Mouse (Mus musculus): Measurements from ENCODE around the gene Il17rb. TPM values are rescaled to one million over a fixed set of nuclear protein-coding genes. Genes with fewer than 3 reads are reported as not detected.

Il17rb gene
- total RNA-seq, 2 experiments from 2014 or later, result 0.75 to 0.79 TPM

DNA sequence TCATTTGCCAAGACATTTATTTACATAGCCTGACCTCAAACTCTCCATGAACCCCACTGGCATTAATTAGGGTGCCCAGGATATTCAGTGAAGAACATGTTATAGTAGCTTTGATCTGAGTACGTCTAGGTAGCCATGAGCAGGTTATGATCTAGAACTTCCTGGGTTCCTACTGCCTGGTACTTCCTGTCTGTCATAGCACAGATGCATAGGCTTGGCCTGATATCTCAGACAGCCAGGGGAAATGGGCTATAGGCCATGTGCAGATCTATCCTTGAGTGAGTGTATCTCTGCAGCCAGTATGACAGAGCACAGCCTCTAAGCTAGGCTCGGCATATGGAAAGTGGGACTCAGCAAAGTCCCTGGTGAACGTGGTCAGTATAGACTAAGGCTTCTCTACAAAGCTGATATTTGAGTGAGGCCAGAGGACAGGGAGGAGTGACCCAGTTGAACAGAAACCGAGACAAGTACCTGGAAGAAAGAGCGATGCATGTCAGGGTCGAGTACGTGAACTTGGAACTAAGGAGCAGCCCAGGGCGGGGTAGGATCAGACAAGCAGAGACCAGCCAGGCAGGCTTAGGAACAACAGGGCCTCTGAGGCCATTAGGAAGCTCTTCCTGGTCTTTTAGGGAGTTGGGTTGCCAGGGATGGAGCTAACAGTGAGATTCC is 9.2 kb upstream of the Il17rb start:
- no peak for DNase-seq (ENCODE audit: low spot score in 2 of 2)

DNA sequence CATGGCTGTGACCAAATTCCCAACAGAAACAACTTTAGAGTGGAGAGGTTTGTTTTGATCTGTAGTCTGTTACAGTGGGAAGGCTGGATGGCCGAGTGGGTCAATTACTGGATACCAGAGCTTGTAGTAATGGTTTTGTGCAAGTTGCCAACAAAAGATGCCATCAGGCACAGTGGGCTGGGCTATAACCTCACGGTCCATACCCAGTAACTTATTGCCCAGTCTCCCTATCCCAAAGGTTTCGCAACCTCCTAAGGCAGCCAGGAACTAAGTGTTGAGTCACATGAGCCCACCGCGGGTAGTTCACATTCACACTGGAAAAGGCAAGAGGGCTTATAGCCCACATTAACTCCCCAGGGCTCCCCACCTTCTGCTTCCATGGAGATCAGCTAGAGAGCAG is 8.0 kb upstream of the Il17rb start:
- DNase-seq (ENCODE audit: low spot score in 2 of 2), result no peak

DNA sequence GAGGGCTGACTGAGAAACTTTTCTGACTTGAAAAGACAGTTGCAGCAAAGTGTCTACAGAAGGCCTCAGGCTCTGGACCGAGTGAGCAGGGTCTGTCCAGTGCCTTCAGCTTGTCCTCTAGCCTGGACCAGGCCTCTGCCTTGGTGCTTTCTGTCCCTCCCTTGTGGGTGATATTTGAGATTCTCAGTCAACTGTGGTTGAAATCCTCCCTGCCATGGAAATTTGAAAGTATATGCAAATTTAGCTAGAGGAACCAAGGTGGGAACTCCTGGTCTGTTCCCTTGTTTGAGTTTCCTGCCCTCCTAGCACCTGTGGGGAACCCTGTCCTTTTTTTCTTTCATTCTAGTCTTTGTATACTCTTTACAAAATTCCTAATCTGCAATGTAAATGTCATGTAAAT is 6.3 kb upstream of the Il17rb start:
- DNase-seq (ENCODE audit: low spot score in 2 of 2), result no peak

DNA sequence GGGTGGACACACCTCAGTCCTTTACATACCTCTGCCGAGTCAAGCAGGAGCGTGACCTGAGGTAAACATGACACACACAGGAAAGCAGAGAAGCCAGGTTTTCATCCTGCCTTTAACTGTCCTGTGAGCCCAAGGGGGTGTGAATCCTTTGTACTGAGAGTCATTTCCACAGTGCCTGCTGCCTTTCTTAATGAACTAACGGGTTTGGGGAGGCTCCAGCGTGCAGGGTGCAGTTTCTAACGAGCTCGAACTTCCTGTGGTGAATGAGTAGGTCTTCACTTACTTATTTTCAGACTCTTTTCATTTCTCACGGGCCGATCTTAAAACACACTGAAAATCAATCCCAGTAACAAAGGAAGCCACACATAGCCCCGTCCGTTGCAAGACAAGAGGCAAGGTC is 5.8 kb upstream of the Il17rb start:
- no peak for DNase-seq (ENCODE audit: low spot score in 2 of 2)

DNA sequence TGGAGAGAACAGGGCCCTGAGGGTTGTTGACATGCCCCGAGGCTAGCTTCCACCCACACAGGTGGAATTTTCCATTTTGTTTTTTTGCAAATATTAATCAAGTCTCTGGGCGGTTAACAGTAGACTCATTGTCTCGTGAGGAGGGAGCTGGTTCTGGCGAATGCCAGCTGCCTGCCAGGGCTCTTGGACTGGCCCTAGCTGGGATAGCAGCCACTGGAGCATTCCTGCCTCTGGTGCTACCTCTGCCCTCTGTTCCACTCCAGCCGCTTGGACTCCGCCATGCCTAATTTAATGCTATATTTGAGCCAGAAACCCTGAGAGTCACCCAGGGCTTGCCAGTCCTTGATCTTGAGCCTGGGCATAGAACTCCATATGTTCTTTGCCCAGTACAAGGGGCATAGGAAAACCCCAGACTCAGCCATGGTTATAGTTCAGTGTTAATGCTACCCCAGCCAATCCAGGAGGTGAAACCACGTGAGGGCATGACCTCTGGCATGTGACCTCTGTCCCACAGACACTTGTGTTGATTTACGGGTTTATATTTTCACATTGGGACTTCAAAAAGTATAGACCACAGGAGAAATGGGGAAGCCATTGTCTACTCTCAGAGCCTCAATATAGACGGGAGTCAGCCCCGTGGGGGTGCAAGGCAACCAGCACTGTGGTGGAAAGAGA is 3.3 kb upstream of the Il17rb start:
- DNase-seq (ENCODE audit: low spot score in 2 of 2), result no peak

DNA sequence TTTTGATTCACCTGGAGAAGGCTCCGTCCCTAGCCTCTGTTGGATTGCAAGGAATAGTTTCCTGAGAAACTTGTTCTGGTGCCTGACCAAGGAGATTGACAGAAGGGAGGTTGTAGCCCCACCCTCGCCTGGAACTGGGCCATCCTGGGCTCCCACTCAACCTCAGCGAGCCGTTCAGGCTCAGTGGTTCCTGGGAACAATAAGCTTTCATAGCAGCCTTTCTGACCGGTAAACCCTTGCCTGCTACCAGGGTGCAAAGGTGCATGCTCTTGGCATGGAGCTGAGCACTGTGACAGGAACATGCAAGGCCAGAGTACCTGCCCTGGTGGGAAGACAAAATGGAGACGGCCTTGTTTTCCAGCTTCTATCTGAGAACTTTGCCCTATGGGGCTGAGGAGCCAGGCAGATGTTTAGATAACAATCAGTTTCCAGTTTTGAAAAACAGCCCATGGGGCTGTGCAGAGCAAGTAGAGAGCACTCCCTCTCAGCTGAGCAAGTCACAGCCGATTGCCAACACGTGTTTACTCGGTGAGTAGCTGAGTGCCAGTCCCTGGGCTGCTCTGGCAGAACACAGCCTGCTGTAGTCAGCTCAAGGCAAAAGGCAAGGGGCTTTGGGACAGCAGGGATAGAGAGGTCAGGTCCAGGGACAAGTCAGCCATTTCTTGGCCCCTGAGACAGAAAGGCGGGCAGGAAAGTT is 1.3 kb upstream of the Il17rb start:
- peak; percentile 31 for DNase-seq (ENCODE audit: low spot score in 2 of 2)

DNA sequence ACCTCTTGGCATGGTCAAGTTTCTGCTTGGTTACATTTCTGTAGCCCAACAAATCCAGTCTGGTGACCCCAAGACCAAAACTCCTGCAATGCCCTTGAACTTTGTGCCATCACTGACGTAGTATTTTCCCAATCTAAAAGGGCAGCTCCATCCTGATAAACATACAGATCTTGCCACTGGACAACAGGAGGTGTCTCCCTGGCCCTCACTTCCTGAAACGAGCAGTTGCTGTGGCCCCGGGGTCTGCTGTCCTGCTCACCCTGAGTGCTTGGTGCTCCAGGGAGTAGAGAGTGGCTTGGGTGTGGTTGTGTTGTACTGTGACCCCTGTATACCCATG is 9.3 kb downstream of the Il17rb start:
- DNase-seq (ENCODE audit: low spot score in 2 of 2), result no peak

DNA sequence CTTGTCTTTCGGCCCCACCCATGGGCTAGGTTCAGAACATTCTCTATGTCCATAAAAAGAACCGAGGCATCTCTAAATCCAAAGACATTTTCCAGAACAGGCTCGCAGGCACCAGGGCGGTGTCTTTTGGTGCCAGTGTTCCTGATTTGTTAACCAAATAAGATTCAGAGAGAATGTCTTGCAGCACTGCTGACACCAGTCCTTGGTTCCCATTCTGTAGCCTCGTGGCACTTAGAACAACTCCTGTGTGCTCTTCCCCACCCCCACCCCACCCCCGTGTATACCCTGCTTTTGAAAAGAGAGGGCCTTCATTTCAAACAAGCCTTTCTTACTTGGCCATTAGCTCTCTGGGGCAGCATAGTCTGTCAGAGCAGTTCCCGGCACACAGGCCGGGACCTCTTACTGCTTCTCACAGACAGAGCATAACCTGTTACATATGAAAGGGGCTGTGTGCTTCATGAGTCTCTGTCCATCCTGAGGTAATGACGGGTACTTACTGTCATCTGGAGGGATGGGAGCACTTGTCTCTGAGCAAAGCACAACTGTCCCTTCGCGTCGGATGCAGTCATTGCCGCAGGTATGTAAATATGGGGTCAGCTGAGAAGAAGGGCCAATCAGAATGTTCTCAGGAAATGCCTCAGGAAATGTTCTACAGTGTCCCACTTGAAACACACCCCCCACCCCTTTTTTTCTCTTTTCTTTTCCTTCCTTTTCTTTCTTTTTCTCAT is 9.8 kb downstream of the Il17rb start:
- peak in 1 of 2 experiments; percentile 36 for DNase-seq (ENCODE audit: low spot score in 2 of 2)

DNA sequence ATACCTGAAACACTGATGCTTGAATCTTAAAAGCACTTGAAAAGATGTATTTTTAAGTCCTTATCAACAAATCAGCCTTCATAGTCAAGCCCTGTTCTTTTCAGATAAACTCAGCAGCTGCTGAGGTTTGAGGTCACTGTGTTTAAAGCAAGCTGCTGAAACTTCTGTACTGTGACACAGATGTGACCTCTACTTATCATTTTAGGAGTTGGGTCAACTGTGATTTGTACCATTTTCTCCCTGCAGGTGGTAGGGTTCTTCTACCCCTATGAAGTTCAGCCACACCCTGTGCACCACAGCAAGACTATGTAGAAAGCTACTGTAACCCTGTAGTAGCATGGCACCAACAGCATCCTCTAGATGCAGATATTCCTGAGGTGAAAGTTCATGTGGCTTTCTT is 11.4 kb downstream of the Il17rb start:
- DNase-seq (ENCODE audit: low spot score in 2 of 2), result no peak

DNA sequence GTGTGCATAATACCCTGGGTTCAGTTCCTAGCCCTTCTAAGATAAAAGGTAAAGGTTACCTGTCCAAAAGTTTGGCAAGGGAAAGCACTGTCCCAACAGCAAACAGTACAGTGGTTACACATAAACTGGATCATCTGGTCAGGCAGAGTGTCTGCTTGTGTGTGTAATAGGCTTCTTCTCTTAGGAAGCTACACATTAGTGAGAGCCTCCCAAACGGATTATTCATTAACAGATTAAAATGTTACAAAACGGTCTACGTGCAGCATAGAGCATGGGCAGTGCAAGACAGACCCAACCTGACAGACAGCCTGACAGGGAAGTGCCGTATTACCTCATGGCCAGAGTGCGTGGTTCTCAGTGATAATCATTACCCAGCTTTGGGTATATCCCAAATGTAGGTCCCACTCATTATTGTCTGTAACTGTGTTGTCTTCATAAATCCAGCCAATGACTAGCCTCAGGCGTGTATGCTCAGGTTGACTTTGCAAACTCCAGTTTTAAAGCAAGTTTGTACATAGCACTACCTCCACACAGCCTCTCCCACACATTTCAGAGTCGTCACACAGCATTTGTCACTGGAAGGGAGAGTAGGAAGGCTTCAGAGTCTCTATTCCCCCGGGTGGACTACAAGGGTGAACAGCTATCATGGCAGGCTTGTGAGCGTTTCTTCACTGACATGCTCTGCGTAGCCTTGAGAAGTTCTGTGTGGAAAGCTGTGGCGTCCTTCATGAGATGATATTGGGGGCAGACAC is 12.5 kb downstream of the Il17rb start:
- peak in 1 of 2 experiments; percentile 22 for DNase-seq (ENCODE audit: low spot score in 2 of 2)

DNA sequence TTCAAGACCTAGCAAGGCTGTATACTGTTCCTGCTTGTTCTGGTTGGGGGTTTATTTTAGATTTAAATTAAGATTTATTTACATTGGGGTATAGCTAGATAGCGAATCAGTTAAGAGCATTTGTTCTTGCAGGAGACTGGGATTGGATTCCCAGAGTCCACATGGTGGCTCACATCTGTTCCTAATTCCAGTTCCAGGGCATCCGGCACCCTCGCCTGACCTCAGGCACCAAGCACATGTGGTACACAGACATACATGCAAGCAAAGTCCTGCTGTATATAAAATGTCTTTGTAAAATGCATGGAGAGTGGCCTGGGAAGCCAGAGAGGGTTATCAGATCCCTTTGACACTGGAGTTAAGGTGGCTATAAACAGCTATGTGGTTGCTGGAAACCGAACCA is 13.7 kb downstream of the Il17rb start:
- no peak for DNase-seq (ENCODE audit: low spot score in 2 of 2)

DNA sequence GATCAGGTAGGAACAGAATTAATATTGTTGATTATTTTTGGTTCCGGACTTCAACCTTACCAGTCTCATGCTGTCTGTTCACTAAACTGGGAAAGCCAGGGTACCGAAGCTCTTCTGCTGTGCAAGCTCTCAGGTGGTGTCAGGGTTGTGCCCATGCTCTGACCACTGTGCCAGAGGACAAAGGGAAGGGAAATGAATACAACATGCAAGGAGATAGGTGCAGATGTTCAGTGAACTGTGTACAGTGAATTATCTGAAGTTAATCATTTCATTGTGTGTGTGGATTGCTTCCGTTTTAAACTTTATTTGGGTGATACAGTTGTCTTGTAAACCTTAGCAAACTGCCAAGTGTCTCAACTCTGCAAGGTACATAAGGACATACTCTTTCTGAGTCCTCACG is 20.4 kb downstream of the Il17rb start:
- no peak for DNase-seq (ENCODE audit: low spot score in 2 of 2)

DNA sequence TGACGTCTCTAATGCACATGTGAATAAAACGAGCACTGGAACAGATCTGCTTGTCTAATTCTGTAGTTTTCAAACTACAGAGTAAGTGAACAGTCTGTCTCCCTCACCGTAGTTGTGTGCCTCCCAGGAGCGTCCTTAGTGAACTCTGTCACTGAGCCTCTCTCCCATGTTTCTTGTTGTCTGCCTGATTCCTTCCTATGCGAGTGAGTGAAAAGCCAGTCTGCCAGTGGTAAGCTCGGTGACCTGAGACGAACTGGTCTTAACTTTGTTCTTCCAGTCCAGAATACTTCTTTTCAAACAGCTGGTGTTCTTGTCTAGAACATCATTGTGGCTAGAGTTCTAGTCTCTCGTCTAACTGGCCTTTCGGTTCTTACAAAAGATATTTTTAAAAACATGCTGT is 21.0 kb downstream of the Il17rb start:
- DNase-seq (ENCODE audit: low spot score in 2 of 2), result no peak

DNA sequence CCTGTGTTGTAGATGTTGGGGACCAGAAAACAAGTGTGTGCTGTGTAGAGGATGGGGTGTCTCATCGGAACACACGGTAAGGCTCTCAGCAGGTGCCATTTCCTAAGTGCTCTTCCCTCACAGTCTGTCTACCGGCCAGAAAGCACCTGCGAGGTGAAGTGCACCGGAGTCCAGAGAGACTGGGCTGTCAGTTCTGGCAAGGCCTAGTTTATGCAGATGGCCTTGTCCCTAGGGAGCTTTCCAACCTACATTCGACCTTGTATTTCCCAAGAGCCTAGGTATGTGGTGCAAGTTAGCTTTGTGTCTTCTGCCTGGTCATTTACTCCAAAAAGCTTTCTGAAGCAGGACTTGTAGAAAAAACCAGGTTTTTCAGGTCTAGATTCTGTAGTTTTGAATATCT is 21.4 kb downstream of the Il17rb start:
- DNase-seq (ENCODE audit: low spot score in 2 of 2), result no peak

DNA sequence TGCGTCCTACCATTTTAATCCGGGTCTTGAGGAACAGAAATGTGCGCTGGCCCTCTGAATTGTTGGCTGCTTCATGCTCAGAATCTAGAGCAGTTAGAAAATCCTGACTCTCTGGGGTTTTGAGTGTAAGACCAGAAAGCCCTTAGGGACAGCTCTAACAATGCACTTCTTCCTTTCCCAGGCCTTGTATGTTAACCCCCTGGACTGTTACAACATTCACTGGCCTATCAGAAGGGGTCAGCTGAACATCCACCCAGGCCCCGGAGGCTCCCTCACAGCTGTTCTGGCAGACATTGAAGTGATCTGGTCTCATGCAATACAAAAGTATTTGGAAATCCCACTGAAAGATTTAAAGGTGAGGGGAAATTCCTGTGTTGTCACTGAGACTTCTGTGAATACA is 22.6 kb downstream of the Il17rb start:
- no peak for DNase-seq (ENCODE audit: low spot score in 2 of 2)

DNA sequence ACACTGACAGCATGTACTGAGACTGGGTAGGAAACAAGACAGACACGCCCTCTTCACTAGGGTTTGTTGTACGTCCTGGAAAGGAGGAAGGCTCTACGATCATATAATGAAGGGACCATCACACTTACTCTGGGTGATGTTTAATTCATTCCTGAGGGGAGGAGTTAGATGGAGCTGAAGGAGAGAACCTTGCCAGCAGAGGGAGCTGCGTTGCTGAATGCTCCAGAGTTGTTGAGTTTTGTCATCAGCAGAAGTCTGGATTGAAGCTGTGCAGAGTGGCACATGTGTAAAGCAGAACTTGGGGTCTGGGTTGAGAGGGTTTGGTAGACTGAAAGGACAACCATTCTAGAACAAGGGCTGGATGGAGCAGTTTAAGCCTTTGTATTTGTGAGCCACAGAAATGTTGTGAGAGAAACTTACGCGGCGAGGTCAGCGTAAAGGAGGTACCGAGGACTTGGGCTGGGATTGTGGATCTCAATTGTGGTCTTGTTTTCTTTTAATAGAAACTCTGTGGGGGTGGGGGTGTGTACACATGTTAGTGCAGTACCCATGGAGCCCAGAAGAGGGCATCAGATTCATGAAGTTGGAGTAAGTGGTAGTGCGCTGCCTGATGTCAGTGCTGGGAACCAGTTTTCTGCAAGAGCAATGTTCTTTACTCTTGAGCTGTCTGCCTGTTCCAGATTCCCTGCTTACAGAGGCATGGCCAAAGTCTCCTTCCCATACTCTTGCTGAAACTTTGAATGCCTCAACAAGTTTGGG is 28.1 kb downstream of the Il17rb start:
- no peak for DNase-seq (ENCODE audit: low spot score in 2 of 2)

DNA sequence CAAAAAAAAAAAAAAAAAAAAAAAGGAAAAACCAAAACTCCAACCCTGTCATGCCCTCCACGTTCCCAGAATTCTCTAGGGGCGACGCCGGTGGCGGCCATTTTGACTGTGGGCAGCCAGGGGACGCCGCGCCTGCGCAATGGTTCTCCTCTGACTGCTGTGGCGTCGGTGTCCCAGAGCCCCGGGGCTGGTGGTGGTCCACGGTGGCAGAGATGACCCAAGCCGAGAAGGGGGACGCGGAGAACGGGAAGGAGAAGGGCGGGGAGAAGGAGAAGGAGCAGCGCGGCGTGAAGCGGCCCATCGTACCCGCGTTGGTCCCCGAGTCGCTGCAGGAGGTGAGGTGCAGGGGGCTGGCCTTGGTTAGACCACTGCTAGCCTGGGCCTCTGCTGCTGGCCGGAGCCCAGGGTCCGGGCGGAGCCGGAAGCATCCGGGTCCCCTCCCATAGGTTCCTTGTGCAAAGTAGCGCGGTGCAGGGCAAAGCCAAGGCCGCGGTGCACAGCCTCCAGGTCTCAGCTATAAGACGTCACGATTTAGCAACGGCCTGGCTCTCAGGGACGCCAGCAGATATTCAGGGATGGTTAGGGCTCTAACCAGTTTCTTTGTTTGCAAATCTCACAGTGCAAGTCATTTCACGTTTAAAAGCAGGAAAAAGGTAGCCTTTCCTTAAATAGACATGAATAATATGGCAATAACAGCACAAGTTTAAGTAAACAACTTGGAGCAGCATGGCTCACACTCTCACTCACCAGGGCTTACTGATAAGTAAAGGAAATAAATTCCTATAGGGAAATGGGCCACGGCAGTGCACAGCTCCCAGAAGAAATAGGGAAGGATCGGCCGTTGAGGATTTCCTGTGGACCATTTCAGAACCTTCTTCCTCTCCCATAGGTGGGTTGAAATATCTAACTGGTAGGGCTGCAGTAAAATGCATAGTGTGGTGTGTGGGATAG is 30.2 kb downstream of the Il17rb start, which contains the start of gene Actr8:
Gene Actr8, plus strand, starts transcription at position 84 of the 951 bp plus-strand sequence.
- DNase-seq (ENCODE audit: low spot score in 2 of 2), result peak; percentile 92 to 94

DNA sequence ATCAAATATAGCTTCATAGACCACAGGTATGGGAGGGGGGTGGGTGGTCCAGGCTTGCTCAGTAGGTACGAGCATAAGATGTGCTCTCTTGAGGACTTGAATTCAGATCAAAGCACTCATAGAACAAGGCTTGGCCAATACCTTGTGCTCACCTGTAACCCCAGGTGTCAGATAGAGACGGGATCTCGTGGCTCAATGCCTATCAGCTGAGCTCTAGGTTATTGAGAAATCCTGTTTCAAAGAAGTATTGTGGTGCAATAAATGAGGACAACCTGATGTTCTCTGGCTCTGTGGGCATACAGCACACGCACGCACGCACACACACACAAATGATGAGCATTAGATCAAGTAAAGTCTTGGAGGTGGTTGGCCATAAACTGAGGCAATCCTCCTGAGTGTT is 31.8 kb downstream of the Il17rb start:
- DNase-seq (ENCODE audit: low spot score in 2 of 2), result no peak

DNA sequence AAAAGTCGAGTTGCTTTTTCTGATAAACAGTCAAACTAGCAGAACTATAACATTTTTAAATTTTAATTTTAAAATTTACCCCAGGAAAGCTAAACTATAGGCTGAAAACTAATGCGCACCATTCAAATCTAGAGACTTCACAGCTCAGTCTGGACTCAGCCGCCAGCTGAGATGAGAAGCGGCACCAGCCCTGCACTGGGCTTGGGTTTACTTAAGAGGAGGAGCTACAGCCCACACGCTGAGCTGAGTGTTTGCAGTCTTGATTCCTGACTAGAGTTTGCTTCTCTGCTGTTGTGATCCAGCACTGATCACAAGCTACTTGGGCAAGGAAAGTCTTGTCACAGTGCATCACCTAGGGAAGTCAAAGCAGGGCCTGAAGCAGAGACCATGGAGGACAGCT is 36.7 kb downstream of the Il17rb start:
- DNase-seq (ENCODE audit: low spot score in 2 of 2), result no peak

Data from left cerebral cortex, adult 18-20 months (tissue).